Mouse (Mus musculus) spleen, postnatal 4 days (tissue): Measurements from ENCODE around the gene Gbp2b.
"Not testable (repeated sequence)": the region's sequence is repeated elsewhere in the genome, so short reads cannot be mapped to it uniquely, and the experiment has no call there.

Experiments used
- DNase-seq, 2 experiments: peaks; one replicate each; pipeline ENCODE4 v3.0.0; 2022; ENCODE audit warnings: low spot score in 2 of 2

Gbp2b gene

DNA sequence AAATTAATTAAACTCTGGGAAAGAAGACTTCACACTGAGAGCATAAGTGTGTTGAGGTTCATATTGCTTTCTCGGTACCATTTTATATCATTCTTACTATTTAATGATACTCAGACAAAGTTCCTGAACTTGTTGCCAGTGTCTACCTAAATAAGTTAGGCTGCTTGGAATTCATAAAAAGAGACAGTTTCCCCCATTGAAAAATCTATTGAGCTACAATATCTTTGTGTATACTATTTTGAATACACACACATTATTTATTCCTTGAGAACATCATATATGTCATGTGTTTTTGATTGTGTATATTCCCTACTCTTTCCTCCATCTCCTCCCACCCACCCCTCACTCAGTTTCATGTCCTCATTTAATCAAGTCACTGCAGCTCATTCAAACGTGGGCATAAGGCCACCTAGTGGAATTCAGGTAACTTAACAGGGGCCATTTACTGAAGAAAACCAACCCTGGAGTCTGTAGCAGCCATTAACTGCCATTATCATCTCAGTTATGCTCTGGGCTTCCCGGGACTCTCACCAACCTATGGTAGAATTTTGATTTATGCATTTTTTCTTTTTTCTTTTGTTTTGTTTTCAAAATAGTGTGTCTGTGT is 26.4 kb downstream of the Gbp2b start:
- no peak for DNase-seq

DNA sequence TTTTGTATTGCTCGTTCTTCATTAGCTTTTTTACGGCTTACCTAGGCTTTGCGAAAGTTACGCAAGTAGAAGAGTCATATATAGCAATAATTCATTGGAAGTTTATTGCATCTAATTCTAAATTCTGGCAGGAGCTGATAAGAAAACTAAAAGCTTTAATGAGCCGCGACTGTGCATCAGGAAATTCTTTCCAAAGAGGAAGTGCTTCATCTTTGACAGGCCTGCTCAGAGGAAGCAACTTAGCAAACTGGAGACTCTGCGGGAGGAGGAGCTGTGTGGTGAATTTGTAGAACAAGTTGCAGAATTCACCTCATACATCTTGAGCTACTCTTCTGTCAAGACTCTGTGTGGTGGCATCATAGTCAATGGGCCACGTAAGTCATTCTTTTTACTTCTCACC is 35.7 kb downstream of the Gbp2b start:
- no peak for DNase-seq

DNA sequence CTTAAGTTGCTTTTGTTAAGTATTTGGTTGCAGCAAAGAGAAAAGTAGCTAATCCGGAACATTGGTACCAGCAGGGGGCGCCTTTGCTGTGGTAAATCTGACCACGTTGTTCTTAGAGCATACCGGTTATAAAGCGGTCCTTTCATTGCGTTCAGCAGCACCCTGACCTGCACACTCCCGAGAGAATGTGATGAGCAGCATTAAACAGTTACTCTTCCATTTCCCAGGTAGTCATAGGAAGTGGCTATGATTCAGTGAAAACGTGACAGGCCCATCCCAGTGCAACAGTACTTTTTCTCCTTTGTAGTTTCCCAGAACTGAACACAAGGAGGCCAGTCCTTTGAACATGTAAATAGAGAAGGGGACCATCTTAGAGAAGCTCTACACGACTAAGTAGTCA is 45.6 kb downstream of the Gbp2b start:
- peak; percentile 41 to 79 for DNase-seq

DNA sequence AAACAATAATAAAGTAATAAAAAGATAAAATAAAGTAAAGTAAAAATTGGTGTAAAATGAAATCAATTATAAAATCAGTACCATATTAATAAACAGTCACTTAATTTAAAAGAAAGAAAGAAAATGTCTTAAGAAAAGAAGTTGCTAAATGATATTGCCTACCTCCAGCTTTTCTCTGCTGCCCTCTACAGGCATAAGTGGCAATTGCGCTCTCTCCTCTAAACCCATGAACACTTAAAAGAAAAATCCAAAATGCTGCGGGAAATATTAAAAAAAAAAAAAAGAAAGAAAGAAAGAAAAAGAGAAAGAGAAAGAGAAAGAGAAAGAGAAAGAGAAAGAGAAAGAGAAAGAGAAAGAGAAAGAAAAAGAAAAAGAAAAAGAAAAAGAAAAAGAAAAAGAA is 51.3 kb downstream of the Gbp2b start:
- DNase-seq: peak; percentile 37 to 78

DNA sequence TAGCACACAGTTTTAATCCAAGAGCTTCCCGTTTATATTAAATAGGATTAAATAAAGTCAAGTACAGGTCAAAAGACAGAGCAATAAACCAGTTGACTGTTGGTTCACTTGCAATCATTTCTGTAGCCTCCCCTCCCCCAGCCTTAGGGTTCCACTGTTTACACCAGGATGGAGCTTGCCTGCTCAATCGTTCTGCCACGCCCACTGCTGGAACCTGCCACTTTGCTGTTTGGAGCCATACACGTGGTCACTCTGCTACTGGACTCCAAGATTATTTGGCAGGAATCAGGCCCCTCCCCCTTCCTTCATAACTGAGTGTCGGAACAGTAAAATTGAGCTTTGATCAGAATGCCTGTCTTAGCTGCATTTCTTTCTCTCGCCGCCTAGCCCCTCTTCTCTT is 53.2 kb downstream of the Gbp2b start:
- DNase-seq: not testable (repeated sequence)

DNA sequence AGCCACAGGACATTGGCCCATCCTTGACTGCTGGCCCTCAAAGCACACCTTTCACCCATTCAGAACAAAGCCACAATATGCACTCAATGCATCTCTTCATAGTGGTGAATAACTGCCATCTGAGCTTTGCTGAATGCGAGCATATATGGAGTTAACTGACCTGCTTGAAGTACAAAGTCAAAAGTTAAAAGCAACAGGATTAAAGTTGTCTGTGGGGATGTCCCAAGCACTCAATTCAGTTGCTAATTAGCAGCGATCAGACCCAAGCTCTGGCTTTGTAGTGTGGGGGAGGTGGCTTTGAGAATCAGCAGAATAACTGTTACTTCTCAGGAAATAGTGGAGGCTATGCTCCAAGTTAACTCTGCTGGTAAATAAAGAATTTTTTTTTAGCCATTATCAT is 55.6 kb downstream of the Gbp2b start:
- DNase-seq: no peak

DNA sequence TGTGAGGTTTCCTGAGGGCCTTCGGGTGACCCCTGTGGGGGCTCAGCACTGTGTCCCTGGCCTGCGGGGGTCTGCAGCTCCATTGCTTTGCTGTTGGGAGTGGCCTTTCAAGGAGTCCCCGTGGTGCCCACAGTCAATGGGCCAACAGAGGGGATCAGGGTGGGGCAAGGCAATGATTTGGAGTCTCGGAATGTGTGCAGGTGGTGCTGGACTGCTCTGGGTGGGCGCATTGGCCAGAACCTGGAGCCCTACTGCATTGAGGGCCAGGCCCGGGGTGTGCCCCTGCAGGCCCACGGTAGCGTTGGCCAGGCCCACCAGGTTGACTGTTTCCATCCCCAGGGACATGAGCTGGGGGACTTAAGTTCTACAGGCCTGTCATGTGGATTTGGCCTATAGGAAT is 70.1 kb downstream of the Gbp2b start:
- DNase-seq: no peak
